Mouse (Mus musculus) adrenal gland, postnatal 36 days (tissue): ENCODE results near the gene Ptpn4. TPM values are rescaled to one million over a fixed set of nuclear protein-coding genes. Genes with fewer than 3 reads are reported as not detected.

ENCODE experiments used
- DNase-seq, 2 experiments: peaks; one replicate each; pipeline ENCODE4 v3.0.0; 2021; ENCODE audit warnings: mixed read lengths in 1 of 2
- total RNA-seq, 2 experiments: library from RNA; stranded (reverse); gene quantifications; 2 replicates each; pipeline ENCODE4 v1.2.3; 2021

Gene Ptpn4
- total RNA-seq, 2 experiments from 2014 or later, result 30.2 to 38.0 TPM

DNA sequence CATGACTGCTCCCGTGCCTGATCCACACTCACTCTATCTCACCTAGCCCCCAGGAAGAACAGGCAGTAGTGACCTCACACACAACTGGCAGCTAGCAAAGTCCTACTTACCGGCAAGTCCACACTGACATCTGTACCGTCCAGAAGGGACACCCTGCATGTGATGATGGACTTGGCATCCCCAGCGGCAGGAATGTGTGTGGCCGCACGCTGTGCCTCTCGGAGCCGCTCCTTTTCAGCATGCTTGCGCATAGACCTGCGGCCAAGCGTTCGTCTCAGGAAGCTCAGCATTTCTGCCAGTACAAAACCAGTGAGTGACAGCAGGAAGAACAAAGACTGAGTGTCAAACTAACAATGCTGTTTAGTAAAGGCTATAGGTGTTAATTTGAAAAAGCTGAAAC is 195.0 kb downstream of the Ptpn4 start:
- no peak for DNase-seq

GRCm38 (mm10) chr1:119641090-119641812 is 196.2 kb downstream of the Ptpn4 start:
- DNase-seq, result no peak

DNA sequence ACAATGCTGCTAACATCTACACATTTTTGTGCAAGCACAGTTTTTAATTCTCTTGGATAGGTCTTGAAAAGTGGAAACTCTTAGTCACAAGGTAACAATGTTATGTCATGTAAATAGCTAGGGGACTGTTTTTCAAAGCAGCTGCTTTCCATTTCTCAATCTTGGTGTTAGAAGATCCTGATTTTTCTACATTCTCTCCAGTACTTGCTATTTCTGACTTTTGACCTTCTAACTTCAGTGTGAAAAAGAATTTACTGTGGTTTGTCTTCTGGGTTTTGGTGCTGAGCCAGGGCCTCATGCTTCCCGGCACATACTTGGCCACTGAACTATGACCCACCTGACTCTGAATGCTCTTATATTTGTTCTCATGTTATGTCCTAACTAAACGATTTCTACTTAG is 197.4 kb downstream of the Ptpn4 start:
- peak; percentile 19 to 34 for DNase-seq

- no peak for DNase-seq
Measured at GRCm38 (mm10) chr1:119637188-119638023, 200.0 kb downstream of the Ptpn4 start.

DNA sequence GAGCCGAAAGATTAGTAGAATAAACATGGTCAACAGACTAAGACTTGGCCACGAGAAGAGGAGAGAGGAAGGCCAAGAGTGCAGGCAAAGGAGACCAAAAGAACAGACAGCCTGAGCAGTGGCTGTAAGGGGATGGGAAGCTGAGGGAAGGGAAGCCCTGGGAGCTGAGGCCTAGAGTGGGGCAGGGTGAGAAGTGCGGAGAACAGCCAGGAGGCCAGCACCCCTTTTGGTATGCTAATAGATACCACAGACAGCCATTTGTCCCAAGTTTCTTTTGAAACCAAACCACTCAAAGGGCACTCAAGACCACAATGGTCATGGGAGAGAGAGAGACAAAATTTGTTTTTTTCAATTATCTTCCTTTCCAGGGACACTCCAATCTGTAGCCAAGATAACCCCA is 202.7 kb downstream of the Ptpn4 start:
- no peak for DNase-seq

- no peak for DNase-seq
Measured at GRCm38 (mm10) chr1:119630428-119630827, 207.0 kb downstream of the Ptpn4 start.

- no peak for DNase-seq
Measured at GRCm38 (mm10) chr1:119626837-119627236, 210.6 kb downstream of the Ptpn4 start.

DNA sequence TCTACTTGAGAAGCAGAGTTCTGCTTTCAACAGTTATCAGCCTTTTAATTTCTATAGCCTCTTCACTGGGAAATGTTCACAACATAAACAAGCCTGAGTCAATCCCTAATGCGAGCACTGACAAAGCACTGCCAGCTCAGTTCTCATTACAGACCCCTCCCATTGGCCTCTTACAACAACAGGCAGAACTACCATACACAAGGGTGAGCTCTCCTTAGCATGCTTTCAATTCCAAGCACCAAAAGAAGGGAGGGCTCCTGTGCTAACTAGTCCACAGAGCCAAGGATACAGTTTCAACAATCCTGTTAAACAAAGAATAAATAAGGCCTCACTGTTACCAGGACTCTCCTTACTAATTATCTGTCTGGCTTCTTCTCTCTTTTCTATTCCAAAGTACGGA is 213.0 kb downstream of the Ptpn4 start:
- DNase-seq, result no peak

- DNase-seq, result no peak
Measured at GRCm38 (mm10) chr1:119605396-119605795, 232.0 kb downstream of the Ptpn4 start.

Other genes starting within 250 kb of the Ptpn4 start
- 10 to 100 TPM in 1 of 2 experiments, 1 to 10 TPM in 1; 9.1 to 11.9 TPM for gene Epb41l5, start 188.6 kb downstream of the Ptpn4 start, total RNA-seq
- 1 to 10 TPM; 7.2 to 7.4 TPM for gene Tmem177, start 75.6 kb upstream of the Ptpn4 start, total RNA-seq
- gene Cfap221, start 159.6 kb upstream of the Ptpn4 start, total RNA-seq, result under 1 TPM; 0.16 to 0.40 TPM
- 10 to 100 TPM in 1 of 2 experiments, 1 to 10 TPM in 1; 6.2 to 11.9 TPM for gene Sctr, start 169.3 kb upstream of the Ptpn4 start, total RNA-seq
- 10 to 100 TPM in 1 of 2 experiments, 1 to 10 TPM in 1; 9.5 to 14.5 TPM for gene Tmem37, start 236.5 kb upstream of the Ptpn4 start, total RNA-seq